Mouse (Mus musculus): ENCODE results near the gene Nanos2. TPM values are rescaled to one million over a fixed set of nuclear protein-coding genes. Genes with fewer than 3 reads are reported as not detected.

The Nanos2 gene
- polyA plus RNA-seq (2014; fragmentation: Nextera tagmentation; extraction: Ambion mirVana): not detected in 2 replicates

DNA sequence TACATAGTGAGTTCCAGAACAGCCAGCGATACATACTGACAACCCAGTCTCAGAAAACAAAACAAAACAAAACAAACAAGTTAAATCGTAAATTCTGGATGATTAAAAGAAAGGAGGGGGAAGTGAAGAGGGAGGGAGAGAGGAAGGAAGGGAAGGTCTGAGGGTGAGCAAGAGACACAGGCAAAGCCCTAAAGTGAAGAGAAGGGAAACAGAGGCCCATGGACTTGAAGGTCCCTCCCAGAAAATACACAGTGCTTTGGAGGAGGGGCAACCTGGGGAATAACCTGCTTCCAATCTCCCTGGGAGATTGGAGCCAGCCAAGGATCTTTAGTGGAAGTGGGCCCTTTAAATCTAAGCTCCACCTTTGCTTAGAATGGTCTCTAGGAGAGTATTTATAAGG, at the start of gene Nanos2:
Nanos2 (plus strand) TSS at position 301 of the 400 bp plus-strand sequence.
- 0 out of 2 replicates have a peak, but pooled peaks cover 5% of the 10 kb centered on the region for H3K27me3 ChIP-seq (replicated peaks; ENCODE audit: control insufficient read depth, insufficient read depth, low read length)
- H3K4me2 ChIP-seq (ENCODE audit: low read depth, low read length): no peak within 1 kb of the TSS
- no peaks in the 10 kb centered on the region for H3K9me3 ChIP-seq (ENCODE audit: control insufficient read depth, low read length)
- no peak within 1 kb of the TSS for H3K4me3 ChIP-seq (ENCODE audit: low read depth, low read length)
- H3K36me3 ChIP-seq (ENCODE audit: control insufficient read depth, insufficient read depth, low read length): no peaks in the 10 kb centered on the region
- no peak for ATAC-seq (ENCODE audit: low read depth)
- no peak for DNase-seq (ENCODE audit: low spot score)
- 64% methylated on average over 2 of the region's 2 CpGs for WGBS
- H3K27ac ChIP-seq (replicated peaks; ENCODE audit: low read depth, low read length): no peak within 1 kb of the TSS
- H3K9ac ChIP-seq (ENCODE audit: low read depth, low read length): no peak within 1 kb of the TSS
- H3K4me1 ChIP-seq (ENCODE audit: control insufficient read depth, insufficient read depth, low read length): no peaks in the 10 kb centered on the region

DNA sequence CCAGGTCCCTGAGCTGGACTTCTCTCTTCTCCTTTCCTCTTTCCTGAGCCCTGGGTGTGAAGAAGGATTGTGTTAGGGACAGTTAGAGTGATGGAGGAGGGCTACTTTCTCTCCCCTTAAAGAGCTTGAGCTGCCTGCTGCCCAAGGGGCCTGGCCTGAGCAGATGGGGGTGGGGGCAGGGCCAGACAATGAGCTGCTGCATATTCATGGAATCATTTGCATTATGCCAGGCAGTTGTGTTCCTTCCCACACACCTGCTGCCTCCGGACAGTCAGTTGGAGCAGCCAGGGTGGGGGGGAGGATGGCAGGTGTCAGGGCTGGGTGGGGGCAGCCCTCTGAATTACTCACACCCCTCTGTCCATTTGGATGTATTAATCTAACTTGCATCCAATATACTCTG, 44.8 kb upstream of the Nanos2 start:
- WGBS: 30% methylated on average over 1 of the region's 1 CpGs

DNA sequence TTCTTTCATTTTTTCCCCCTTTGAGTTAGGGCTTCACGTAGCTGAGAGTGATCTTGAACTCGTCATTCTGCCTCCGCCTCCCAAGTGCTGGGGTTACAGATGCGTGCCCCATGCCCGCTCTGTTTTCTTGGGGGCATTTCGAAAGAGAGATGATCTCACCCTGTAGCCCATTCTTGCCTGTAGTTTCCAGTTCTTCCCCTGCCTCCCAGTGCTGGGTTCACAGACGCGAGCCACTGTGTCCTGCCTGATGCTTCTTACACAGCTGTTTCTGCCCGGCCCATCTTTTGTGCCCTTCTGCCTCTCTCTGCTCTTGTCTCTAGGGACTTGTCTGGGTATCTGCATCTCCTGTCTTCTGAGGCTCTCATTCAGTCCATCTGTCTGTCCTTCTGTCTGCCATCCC, 44.4 kb upstream of the Nanos2 start:
- Histone ChIP-seq H3K4me3 (ENCODE audit: low read depth, low read length) (no peak overlapping the region), H3K9me3 (ENCODE audit: control insufficient read depth, low read length) (no peaks in the 10 kb centered on the region), H3K36me3 (ENCODE audit: control insufficient read depth, insufficient read depth, low read length) (no peaks in the 10 kb centered on the region), H3K27me3 (replicated peaks; ENCODE audit: control insufficient read depth, insufficient read depth, low read length) (no peaks in the 10 kb centered on the region), H3K4me1 (ENCODE audit: control insufficient read depth, insufficient read depth, low read length) (no peaks in the 10 kb centered on the region), H3K4me2 (ENCODE audit: low read depth, low read length) (no peak overlapping the region), H3K27ac (replicated peaks; ENCODE audit: low read depth, low read length) (no peak overlapping the region), H3K9ac (ENCODE audit: low read depth, low read length) (no peak overlapping the region)
- WGBS: 53% methylated on average over 9 of the region's 9 CpGs
- DNase-seq (ENCODE audit: low spot score): no peak
- ATAC-seq (ENCODE audit: low read depth): no peak

More for the DNA sequence above, 44.8 kb upstream of the Nanos2 start:
- Histone ChIP-seq H3K4me3 (ENCODE audit: low read depth, low read length) (no peak overlapping the region), H3K27ac (replicated peaks; ENCODE audit: low read depth, low read length) (no peak overlapping the region), H3K9me3 (ENCODE audit: control insufficient read depth, low read length) (no peaks in the 10 kb centered on the region), H3K4me2 (ENCODE audit: low read depth, low read length) (no peak overlapping the region), H3K27me3 (replicated peaks; ENCODE audit: control insufficient read depth, insufficient read depth, low read length) (no peaks in the 10 kb centered on the region), H3K36me3 (ENCODE audit: control insufficient read depth, insufficient read depth, low read length) (no peaks in the 10 kb centered on the region), H3K4me1 (ENCODE audit: control insufficient read depth, insufficient read depth, low read length) (no peaks in the 10 kb centered on the region), H3K9ac (ENCODE audit: low read depth, low read length) (no peak overlapping the region)
- ATAC-seq (ENCODE audit: low read depth) (no peak), DNase-seq (ENCODE audit: low spot score) (no peak)

DNA sequence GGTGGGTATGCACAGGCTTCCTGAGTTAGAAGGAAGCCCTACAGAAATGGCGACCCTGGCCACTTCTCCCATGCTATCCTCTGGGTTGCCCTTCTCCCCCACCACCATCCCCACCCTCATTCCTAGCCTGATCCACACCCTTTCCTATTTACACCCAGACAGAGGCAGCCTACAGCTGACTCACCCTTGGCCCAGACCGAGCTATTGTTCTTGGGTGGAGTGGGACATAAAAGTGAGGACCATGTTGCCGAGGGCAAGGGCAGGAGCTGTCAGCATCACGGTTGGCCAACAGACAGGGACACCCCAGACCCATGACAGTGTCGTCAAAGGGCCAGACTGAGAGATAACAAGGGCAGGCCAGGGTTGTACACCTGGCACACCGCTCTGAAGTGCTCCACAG, 39.0 kb upstream of the Nanos2 start:
- no peaks in the 10 kb centered on the region for H3K36me3 ChIP-seq (ENCODE audit: control insufficient read depth, insufficient read depth, low read length)
- 0 out of 2 replicates have a peak, but pooled peaks cover 5% of the 10 kb centered on the region for H3K27me3 ChIP-seq (replicated peaks; ENCODE audit: control insufficient read depth, insufficient read depth, low read length)
- ATAC-seq (ENCODE audit: low read depth) (no peak), DNase-seq (ENCODE audit: low spot score) (no peak)
- no peaks in the 10 kb centered on the region for H3K9me3 ChIP-seq (ENCODE audit: control insufficient read depth, low read length)
- H3K4me3 ChIP-seq (ENCODE audit: low read depth, low read length): no peak overlapping the region
- H3K27ac ChIP-seq (replicated peaks; ENCODE audit: low read depth, low read length): no peak overlapping the region
- WGBS: 71% methylated on average over 6 of the region's 6 CpGs
- no peak overlapping the region for H3K4me2 ChIP-seq (ENCODE audit: low read depth, low read length)
- no peak overlapping the region for H3K9ac ChIP-seq (ENCODE audit: low read depth, low read length)
- no peaks in the 10 kb centered on the region for H3K4me1 ChIP-seq (ENCODE audit: control insufficient read depth, insufficient read depth, low read length)

DNA sequence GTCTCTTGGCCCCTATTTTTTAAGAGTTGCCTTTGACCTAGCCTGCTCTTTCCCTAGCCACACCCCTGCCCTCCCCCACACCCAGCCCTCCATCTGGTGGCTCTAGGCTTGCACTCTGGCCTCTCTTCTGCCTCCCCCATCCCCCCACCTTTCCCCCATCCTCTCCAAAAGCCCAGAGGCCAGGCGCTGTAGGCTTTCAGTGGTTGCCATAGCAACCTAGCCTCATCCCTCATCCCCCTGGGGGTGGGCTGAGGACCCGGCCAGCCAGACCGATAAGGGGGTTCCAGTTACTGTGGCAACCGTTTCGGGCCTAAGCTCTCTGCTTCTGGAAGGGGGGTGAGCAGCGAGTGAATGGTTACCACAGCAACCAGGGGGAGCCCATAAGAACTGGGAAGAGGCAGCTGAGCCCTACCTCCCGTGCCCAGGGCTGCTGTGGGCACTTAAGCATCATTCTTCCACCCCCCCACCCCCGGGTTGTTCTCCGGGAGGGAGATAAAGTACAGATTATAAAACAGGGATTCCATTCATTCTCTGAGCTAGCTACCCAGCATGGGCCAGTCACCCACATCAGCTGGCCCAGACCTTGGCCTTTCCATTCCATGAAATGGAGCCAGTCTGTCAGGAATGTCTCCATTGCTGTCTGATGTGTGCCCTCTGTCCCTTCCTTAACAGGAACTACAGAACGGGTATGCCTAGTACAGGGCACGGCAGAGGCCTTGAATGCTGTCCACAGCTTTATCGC, 37.2 kb upstream of the Nanos2 start:
- ATAC-seq (ENCODE audit: low read depth): peak; percentile 63; the same call in 1 of the 2 replicates
- WGBS: 38% methylated on average over 12 of the region's 12 CpGs

DNA sequence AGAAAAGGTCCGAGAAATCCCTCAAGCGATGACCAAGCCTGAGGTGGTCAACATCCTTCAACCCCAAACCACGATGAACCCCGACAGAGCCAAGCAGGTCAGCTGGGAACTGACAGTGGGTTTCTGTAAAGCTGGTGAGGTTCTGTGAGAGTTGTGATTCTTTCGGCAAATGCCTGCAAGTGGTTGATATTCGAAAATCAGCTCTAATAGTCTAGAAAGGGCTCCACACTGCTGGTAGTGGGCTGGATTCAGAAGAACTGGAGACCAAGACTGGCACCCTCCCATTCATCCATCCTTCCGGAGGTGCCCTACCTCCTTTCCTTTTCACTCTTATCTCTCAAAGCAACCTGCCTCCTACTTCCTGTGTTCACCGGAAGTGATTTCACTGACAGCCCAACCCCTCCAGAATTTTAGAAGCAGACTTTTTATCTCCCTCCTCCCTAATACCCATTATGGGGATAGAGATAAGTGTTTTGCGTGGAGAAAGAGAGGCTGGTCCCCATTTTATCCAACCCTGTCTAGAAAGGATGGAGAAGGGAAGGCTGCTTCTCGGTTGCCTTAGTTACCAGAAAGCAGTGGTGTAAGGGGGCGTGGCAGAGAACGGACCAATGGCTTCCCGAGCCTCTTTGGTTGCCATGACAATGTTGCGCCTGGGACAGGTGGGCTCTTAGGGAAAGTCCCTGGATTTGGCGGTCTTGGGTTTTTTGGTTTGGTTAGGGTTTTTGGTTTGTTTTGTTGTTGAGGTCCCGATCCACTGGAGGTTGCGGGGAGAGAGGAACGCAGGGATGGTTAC, 36.5 kb upstream of the Nanos2 start:
- no peaks in the 10 kb centered on the region for H3K36me3 ChIP-seq (ENCODE audit: control insufficient read depth, insufficient read depth, low read length)
- 22% methylated on average over 18 of the region's 18 CpGs for WGBS
- H3K9ac ChIP-seq (ENCODE audit: low read depth, low read length): no peak overlapping the region
- no peak overlapping the region for H3K27ac ChIP-seq (replicated peaks; ENCODE audit: low read depth, low read length)
- H3K4me1 ChIP-seq (ENCODE audit: control insufficient read depth, insufficient read depth, low read length): no peaks in the 10 kb centered on the region
- no peak overlapping the region for H3K4me2 ChIP-seq (ENCODE audit: low read depth, low read length)
- no peak overlapping the region for H3K4me3 ChIP-seq (ENCODE audit: low read depth, low read length)
- no peaks in the 10 kb centered on the region for H3K9me3 ChIP-seq (ENCODE audit: control insufficient read depth, low read length)
- no peak for ATAC-seq (ENCODE audit: low read depth)
- 0 out of 2 replicates have a peak, but pooled peaks cover 8% of the 10 kb centered on the region for H3K27me3 ChIP-seq (replicated peaks; ENCODE audit: control insufficient read depth, insufficient read depth, low read length)
- DNase-seq (ENCODE audit: low spot score): no peak

More for the DNA sequence above, 37.2 kb upstream of the Nanos2 start:
- H3K4me3 ChIP-seq (ENCODE audit: low read depth, low read length): no peak overlapping the region
- no peak overlapping the region for H3K27ac ChIP-seq (replicated peaks; ENCODE audit: low read depth, low read length)
- no peaks in the 10 kb centered on the region for H3K36me3 ChIP-seq (ENCODE audit: control insufficient read depth, insufficient read depth, low read length)
- H3K9ac ChIP-seq (ENCODE audit: low read depth, low read length): no peak overlapping the region
- 0 out of 2 replicates have a peak, but pooled peaks cover 8% of the 10 kb centered on the region for H3K27me3 ChIP-seq (replicated peaks; ENCODE audit: control insufficient read depth, insufficient read depth, low read length)
- H3K9me3 ChIP-seq (ENCODE audit: control insufficient read depth, low read length): no peaks in the 10 kb centered on the region
- H3K4me2 ChIP-seq (ENCODE audit: low read depth, low read length): no peak overlapping the region
- peak; percentile 48 for DNase-seq (ENCODE audit: low spot score)
- no peaks in the 10 kb centered on the region for H3K4me1 ChIP-seq (ENCODE audit: control insufficient read depth, insufficient read depth, low read length)

DNA sequence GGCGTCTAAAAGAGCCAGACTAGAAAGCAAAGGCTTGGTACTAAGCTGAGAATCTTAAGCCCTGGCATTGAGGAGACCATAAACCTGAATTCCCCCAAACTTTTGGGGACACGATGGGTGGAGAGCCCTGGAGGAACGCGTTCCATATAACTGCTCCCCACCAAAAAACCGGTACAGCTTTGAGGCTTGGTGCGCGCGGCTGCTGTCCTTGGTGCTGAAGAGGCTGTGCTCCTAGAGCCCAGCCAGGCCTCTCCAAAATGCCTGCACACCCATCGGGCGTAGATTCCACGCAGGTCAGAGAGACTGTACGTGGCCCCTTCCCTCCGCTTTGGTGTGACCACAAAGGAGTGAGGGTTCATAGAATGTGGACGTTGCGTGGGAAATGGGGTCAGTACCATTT, 35.8 kb upstream of the Nanos2 start:
- DNase-seq (ENCODE audit: low spot score): peak; percentile 61

DNA sequence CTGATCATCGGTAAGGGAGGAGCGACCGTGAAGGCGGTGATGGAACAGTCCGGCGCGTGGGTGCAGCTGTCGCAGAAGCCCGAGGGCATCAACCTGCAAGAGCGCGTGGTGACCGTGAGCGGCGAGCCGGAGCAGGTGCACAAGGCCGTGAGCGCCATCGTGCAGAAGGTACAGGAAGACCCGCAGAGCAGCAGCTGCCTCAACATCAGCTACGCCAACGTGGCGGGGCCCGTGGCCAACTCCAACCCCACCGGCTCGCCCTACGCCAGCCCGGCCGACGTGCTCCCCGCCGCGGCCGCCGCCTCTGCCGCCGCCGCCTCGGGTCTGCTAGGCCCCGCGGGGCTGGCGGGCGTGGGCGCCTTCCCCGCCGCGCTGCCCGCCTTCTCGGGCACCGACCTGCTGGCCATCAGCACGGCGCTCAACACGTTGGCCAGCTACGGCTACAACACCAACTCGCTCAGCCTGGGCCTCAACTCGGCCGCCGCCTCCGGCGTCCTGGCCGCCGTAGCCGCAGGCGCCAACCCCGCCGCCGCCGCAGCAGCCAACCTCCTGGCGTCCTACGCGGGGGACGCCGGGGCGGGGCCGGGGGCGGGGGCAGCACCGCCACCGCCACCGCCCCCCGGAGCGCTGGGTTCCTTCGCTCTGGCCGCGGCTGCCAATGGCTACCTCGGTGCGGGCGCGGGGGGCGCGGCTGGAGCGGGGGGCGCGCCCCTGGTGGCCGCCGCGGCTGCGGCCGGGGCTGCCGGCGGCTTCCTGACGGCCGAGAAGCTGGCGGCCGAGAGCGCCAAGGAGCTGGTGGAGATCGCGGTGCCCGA, 29.4 kb upstream of the Nanos2 start:
- Histone ChIP-seq H3K4me2 (ENCODE audit: low read depth, low read length) (peak overlapping the region; percentile 97), H3K4me1 (ENCODE audit: control insufficient read depth, insufficient read depth, low read length) (peaks cover 8% of the 10 kb centered on the region; the same call in 1 of the 2 replicates), H3K27ac (replicated peaks; ENCODE audit: low read depth, low read length) (no peak overlapping the region), H3K27me3 (replicated peaks; ENCODE audit: control insufficient read depth, insufficient read depth, low read length) (peaks cover 70% of the 10 kb centered on the region), H3K9me3 (ENCODE audit: control insufficient read depth, low read length) (no peaks in the 10 kb centered on the region), H3K36me3 (ENCODE audit: control insufficient read depth, insufficient read depth, low read length) (no peaks in the 10 kb centered on the region), H3K4me3 (ENCODE audit: low read depth, low read length) (peak overlapping the region; percentile 66), H3K9ac (ENCODE audit: low read depth, low read length) (peak overlapping the region; percentile 69)
- WGBS: 1% methylated on average over 21 of the region's 107 CpGs
- peak; percentile 86 for ATAC-seq (ENCODE audit: low read depth)
- peak; percentile 57 for DNase-seq (ENCODE audit: low spot score)

More for the DNA sequence above, 35.8 kb upstream of the Nanos2 start:
- no peaks in the 10 kb centered on the region for H3K9me3 ChIP-seq (ENCODE audit: control insufficient read depth, low read length)
- H3K9ac ChIP-seq (ENCODE audit: low read depth, low read length): no peak overlapping the region
- H3K4me3 ChIP-seq (ENCODE audit: low read depth, low read length): no peak overlapping the region
- peaks cover 11% of the 10 kb centered on the region for H3K27me3 ChIP-seq (replicated peaks; ENCODE audit: control insufficient read depth, insufficient read depth, low read length)
- ATAC-seq (ENCODE audit: low read depth): no peak
- no peaks in the 10 kb centered on the region for H3K4me1 ChIP-seq (ENCODE audit: control insufficient read depth, insufficient read depth, low read length)
- no peak overlapping the region for H3K4me2 ChIP-seq (ENCODE audit: low read depth, low read length)
- no peak overlapping the region for H3K27ac ChIP-seq (replicated peaks; ENCODE audit: low read depth, low read length)
- H3K36me3 ChIP-seq (ENCODE audit: control insufficient read depth, insufficient read depth, low read length): no peaks in the 10 kb centered on the region
- WGBS: 22% methylated on average over 15 of the region's 15 CpGs

All from embryonic facial prominence, embryonic 14.5 days (tissue).